Mouse (Mus musculus) brain, embryonic 14.5 days (tissue): ENCODE data around the gene Cdyl. TPM values are rescaled to one million over a fixed set of nuclear protein-coding genes. Genes with fewer than 3 reads are reported as not detected.

ENCODE experiments used
- DNase-seq: peaks from one replicate; pipeline ENCODE4 v3.0.0-alpha.2; 2011; ENCODE audit warnings: low read depth
- CTCF ChIP-seq: fragments of 200-500 bp; IDR thresholded peaks from 2 replicates; pipeline ENCODE4 v1.5.1; 2012; ENCODE audit warnings: inconsistent platforms, mild to moderate bottlenecking, moderate library complexity, borderline replicate concordance; ENCODE audit not compliant: insufficient read depth, insufficient read length; ENCODE audit errors: extremely low read depth
- POLR2A ChIP-seq: fragments of 200-500 bp; IDR thresholded peaks from 2 replicates; pipeline ENCODE4 v1.6.1; 2012; ENCODE audit warnings: mild to moderate bottlenecking, inconsistent platforms, borderline replicate concordance; ENCODE audit not compliant: poor library complexity, insufficient read depth, insufficient read length, severe bottlenecking; ENCODE audit errors: extremely low read depth
- polyA plus RNA-seq: library from polyadenylated mRNA; depleted of rRNA; stranded (reverse); fragments of >200 nt; gene quantifications from 2 replicates; pipeline ENCODE4 v1.2.3, GENCODE M21; 2012; rRNA removed

Gene Cdyl
- 6.3 and 6.9 TPM in 2 replicates for polyA plus RNA-seq

DNA sequence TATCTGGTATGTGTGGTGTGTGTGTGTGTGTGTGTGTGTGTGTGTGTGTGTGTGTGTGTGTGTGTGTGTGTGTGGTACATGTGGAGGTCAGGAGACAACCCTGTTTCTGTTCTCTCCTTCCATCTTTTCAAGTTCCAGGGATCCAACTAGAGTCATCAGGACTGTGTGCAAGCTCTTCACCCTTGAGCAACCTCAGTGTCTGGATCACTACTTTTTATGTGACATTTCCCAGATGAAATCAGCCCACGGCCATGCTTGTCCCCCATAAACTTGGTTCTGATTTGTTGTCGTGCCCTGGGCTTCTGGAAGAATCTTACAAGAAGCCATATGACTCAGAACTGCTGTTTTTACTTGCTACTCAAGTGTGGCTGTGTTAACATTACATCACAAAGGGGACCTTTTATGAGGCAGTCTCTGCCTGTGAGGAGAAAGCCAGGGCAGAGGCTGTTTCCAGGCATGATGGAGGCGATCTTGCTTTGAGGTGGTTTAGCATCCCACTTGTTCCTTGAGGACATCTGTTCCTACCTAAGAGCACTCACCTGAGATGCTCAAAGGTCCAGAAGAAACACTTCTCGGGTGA, at the start of gene Cdyl:
Gene Cdyl, plus strand, starts transcription at position 428 of the 580 bp plus-strand sequence.
- TF ChIP-seq POLR2A (no peak), CTCF (no peak)
- no peak for DNase-seq

DNA sequence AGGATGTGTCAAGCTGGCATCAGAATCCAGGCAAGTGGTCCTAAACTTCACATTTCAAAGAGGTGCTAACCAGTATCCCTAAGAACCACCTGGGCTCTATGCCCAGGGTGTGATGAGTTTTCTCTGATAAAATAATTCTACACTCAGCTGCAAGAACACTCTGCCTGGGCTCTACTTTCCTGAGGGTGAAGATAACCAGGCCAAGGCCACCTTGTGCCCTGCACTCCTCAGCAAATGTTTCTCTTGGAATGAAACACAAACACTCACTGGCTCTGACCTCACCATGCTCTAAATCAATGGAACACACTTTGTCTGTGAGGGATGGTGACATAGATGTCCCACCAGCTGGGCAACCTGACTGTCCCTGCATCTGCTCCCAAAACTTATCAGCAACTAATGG, 48.9 kb upstream of the Cdyl start:
- no peak for DNase-seq
- TF ChIP-seq POLR2A (no peak), CTCF (no peak)

DNA sequence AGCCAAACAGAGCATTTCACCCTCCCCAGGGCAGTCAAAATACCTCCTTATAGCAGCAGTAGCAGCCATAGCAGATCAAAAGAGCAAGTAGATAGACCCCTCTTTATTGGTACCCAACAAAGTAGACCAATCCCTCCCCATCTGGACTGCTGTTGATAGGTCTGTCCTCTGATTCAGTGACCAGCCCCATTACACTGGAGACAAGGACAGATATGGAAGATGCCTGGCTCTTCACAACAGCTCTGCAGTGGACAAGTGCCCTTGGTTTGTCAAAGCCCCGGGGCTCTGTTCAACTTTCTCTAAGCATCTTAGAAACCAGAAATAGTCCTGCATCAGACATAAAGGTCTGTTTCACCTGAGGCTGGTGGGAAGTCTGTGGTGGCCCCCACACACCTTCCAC, 47.1 kb upstream of the Cdyl start:
- DNase-seq = no peak
- TF ChIP-seq CTCF = no peak
- TF ChIP-seq POLR2A = no peak

DNA sequence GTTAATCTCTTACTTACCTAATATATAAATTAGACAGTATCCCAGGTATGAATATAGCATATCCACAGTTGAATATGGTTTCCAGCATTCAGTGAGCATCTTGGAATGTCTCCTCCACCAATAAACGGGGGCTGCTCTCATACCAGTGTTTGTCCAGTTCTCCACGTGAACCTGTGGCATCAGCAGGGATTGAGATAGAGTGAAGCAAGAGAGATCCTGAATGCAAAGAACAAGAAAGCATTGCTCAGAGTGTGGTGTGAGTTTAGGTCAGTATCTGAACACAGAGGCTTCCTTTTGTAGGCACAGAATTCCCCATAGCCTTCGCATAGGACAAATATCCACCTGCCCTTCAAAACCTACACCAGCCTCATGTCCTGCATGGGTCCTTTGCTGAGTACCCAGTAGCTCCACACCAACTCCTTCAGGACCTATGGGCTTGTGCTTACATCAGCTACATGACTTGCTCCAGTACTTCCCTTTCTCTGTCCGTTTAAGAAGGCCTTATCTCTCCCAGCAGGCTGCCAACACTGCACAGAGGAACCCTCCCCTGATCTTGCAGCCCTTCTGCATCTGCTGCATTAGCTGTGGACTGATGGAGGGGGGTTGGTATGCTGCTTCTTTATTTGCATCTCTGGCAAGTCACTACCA, 44.7 kb upstream of the Cdyl start:
- TF ChIP-seq POLR2A (no peak), CTCF (no peak)
- no peak for DNase-seq

DNA sequence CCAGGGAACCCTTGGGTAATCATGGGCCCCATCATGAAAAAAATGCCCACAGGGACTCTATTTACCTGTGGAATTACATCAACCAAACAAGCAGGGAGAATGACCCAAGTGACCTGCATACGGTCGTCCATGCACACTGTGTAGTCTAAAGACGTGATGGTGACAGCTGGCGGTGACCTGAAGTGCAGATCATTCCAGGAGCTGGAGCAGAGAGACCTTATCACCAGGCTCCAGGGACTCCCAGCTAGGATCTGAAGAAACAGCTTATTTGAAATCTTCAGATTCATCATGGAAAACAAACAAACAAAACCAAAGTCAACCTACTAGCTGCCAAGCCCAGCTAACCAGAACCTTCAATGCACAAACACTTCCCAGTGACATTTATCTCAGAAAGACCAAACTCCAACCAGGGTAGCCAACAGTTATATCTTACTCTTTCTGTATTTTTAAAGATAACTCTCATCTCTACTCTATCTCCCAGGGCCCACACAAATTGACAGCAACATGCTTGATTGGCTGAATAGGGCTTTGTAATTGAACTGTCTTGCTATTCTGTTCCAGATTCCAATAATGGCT, 43.0 kb upstream of the Cdyl start:
- DNase-seq = no peak
- no peak for TF ChIP-seq CTCF
- TF ChIP-seq POLR2A = no peak

DNA sequence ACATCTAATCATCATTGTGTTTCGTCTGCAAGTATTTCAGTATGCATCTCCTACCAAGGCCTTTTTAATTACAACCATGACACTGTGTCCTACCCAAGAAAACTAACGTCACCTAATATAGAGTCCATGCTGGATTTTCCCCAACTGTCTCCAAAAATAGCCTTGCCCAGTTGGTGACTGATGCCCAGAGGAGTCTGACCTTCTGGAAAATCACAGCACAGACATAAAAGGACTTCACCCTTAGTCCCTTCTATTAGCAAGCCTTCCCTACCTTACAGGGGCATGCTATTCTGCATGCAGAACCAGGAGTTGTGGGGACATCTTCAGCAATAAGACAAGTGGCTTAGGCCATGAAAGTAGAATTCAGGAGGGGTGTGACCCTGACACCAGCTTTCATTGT, 40.3 kb upstream of the Cdyl start:
- DNase-seq = no peak

DNA sequence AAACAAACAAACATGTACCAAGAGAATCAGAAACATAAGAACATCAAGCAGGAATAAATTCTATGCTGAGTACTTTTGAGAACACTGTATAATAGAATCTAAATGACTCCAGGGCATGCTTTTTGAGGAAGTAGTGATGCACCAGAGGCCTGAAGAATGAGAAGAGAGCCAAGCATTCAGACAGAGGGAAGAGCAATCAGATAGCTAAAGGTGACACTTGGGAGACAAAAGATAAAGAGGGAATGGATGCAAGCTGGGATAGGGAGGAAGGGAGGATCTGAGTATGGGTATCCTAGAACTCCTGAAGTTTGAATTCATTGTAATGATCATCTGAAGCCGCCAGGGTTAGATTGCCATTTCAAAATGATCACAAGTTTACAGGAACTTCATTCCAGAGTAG, 38.9 kb upstream of the Cdyl start:
- DNase-seq = no peak
- no peak for TF ChIP-seq POLR2A
- TF ChIP-seq CTCF = no peak

More for the DNA sequence above, 40.3 kb upstream of the Cdyl start:
- TF ChIP-seq CTCF (no peak), POLR2A (no peak)

DNA sequence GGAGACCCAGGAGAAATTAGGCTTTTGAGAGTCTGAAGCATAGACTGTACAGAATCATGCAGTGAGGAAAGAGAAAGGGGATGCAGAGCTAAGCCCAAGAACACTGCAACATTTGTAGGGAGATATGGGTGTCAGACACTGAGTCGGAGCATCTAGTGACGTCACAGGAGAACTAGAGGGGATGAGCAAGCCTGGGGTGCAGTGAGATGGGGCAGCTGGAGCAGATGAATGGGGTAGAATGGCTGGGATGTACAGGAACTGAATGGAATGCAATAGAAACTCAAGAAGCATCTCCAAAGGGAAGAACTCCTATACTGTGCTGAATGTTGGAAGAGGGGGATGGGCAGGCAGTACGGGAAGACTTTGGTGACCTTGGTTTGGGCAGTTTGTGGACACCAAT, 34.8 kb upstream of the Cdyl start:
- no peak for DNase-seq
- TF ChIP-seq POLR2A (no peak), CTCF (no peak)

DNA sequence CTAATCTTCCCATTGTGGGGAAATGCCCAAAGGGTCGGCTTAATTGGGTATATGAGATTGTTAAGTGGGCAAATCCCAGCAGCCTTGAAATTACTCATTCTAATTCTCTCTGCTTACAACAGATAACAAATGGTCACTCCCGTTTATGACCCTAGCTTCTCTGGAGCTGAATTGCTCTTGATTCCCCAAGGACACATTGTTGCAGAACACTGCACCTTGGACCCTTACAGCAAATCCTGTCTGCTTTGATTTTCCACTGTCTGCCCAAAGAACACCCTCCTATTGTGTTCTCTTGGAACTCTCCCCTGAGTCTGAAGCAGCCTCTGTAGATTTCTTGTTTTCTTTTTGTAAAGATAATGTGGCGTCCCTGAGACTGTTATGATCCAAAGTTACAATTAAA, 34.1 kb upstream of the Cdyl start:
- TF ChIP-seq POLR2A (no peak), CTCF (no peak)
- DNase-seq = peak; percentile 13

DNA sequence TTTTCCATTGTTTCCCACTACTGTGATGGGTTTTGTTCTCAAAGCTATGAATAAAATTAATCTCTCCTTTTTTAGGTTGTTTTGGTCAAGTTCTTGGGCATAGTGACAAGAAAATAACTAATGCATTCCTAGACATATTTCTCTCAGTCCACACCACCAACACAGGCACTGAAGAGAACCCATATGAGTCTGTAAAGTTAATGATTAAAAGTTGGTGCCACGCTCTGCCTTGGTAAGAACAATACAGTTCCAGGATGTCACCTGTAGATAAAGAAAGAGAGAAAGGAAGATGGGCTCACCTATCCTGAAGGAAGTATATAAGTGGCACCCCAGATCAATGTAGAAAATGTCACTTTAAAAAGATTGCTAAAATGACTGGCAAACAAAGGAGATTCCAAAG, 32.3 kb upstream of the Cdyl start:
- DNase-seq = no peak
- TF ChIP-seq CTCF (no peak), POLR2A (no peak)

DNA sequence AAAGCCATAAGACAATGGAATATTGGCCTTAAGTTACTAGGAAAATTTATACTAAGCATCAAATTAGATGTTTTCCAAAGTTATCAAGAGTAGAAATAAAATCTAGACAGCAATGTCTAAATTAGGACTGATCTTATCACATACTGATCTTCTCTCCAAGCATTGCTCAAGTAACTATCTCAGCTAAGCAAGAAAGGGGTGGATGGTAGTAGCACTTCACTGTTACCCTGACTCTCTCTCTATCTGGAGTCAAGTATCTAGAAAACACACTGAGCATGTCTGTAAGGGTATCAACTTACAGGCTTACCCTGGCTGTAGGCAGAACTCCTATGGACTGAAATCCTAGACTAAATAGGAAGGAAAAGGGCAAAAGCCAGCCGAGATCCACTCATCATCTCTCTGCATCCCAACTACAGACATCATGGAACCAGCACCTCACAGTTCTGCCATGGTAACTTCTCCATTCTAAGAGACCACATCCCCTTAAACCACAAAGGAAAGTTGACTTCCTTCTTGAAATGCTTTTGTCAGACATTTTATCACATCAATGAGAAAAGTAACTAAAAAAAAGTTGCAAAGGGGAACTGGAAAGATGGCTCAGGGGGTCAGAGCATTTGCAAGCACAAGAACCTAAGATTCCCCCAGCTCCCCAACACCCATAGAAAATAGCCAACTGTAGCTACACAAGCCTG, 12.4 kb upstream of the Cdyl start:
- TF ChIP-seq CTCF (no peak), POLR2A (no peak)
- DNase-seq = no peak
